Mouse (Mus musculus): ENCODE measurements around the gene Oaz2.

Oaz2 gene

DNA sequence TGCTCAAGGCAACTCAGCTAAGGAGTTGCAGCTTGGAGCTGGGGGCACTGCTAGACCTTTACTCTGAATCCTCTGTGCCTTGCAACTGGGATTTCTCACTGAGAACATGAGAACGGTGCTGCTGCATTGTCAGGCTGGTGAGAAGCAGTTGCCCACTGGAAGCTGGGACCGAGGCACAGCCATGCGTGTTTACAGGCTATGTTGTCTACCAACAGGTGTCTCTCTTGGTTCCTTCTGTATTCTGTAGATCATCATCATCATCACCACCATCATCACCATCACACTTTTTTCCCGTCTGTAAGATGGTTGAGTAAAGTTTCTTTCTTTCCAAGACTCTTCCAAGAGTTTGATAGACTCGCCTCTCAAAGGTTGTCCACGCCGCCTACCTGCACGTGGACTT is at the start of gene Oaz2:
Gene Oaz2 (plus strand): TSS at position 301 of the 400 bp plus-strand sequence.
- ATAC-seq (ENCODE audit: insufficient number of reproducible peaks, low FRiP score, low TSS enrichment) = no peak

- ATAC-seq (ENCODE audit: insufficient number of reproducible peaks, low FRiP score, low TSS enrichment) = no peak
Observed at GRCm38 (mm10) chr9:65619311-65619710, 48.5 kb upstream of the Oaz2 start.

DNA sequence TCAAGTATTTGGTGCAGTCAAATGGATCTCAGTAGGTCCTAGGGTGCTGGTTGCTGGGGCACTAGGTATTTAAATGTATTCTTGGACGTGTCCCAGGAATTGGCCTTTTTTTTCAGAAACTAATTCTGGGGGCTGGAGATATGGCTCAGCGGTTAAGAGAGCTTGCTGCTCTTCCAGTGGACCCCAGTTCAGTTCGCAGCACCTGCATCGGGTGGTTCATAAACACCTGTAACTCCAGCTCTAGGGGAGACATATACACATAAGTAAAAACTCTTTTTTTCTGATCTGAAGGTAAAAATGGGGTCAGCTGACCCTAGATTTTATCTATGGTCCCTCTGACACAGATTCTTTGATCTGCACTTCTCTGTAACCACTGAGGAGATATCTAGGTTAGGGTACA is 46.6 kb upstream of the Oaz2 start:
- ATAC-seq (ENCODE audit: insufficient number of reproducible peaks, low FRiP score, low TSS enrichment) = no peak

- ATAC-seq (ENCODE audit: insufficient number of reproducible peaks, low FRiP score, low TSS enrichment) = no peak
Observed at GRCm38 (mm10) chr9:65621666-65622065, 46.1 kb upstream of the Oaz2 start.

GRCm38 (mm10) chr9:65622826-65623225 is 45.0 kb upstream of the Oaz2 start:
- no peak for ATAC-seq (ENCODE audit: insufficient number of reproducible peaks, low FRiP score, low TSS enrichment)

GRCm38 (mm10) chr9:65624266-65624665 is 43.5 kb upstream of the Oaz2 start:
- ATAC-seq (ENCODE audit: insufficient number of reproducible peaks, low FRiP score, low TSS enrichment) = no peak

- ATAC-seq (ENCODE audit: insufficient number of reproducible peaks, low FRiP score, low TSS enrichment) = no peak
Observed at GRCm38 (mm10) chr9:65629025-65629766, 38.6 kb upstream of the Oaz2 start, which contains the start of gene Rbpms2. Gene Rbpms2, plus strand, starts transcription at chr9:65629648.

DNA sequence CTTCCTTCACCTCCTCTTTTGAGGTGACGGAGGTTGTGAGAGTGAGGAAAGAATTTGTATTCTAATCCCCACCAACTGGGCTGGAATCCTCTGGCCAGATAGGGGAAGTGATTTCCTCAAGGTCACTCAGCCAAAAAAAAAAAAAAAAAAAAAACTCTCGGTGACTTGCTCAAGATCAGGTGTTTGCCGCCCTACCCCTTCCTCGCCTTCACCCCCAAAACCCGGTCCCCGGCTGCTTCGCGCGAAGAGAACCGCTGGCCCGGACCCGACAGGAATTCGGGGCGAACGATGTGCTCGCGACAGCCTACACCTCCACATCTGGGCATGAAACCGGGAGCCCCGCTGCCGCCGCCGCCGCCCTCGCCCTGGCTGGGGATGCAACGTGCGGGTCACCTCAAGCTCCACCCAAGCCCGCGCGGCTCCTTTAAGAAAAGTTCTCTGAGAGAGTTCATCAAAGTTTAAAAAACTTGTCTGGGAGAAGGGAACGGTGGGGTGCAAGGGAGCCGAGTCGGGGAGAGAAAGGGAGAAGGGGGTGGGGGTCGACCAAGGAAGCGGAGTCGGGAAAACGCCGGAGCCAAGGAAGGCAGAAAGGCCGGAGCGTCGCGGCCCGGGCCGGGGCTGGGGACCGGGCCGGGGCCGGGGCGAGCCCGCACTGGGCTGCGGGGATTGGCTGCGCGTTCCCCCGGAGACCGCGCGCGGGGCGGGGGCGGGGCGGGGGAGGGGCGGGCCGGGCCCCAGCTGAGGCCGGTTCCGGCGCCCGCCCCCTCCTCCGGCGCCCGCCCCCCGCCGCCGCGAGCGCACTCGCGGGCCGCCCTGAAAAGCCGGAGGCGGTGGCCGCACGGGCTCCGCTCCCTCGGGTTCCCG is 37.8 kb upstream of the Oaz2 start:
- ATAC-seq (ENCODE audit: insufficient number of reproducible peaks, low FRiP score, low TSS enrichment) = no peak

- ATAC-seq (ENCODE audit: insufficient number of reproducible peaks, low FRiP score, low TSS enrichment) = no peak
Observed at GRCm38 (mm10) chr9:65630631-65631353, 37.0 kb upstream of the Oaz2 start.

- no peak for ATAC-seq (ENCODE audit: insufficient number of reproducible peaks, low FRiP score, low TSS enrichment)
Observed at GRCm38 (mm10) chr9:65631354-65632021, 36.3 kb upstream of the Oaz2 start.

DNA sequence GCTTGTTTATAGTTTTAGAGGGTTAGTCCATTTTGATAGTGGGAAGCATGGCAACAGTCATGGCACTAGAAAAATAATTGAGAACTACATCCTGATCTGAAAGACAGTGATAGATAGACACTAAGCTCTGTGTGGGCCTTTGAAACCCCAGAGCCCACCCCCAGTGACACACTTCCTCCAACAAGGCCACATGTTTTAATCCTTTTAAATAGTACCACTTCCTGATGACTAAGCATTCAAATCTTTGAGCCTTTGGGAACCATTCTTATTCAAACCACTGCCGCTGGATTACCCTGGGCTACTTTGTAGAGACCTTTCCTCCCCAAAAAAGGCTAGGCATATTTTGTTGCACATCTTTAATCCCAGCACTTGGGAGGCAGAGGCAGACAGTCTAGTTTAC is 32.0 kb upstream of the Oaz2 start:
- ATAC-seq (ENCODE audit: insufficient number of reproducible peaks, low FRiP score, low TSS enrichment) = no peak

DNA sequence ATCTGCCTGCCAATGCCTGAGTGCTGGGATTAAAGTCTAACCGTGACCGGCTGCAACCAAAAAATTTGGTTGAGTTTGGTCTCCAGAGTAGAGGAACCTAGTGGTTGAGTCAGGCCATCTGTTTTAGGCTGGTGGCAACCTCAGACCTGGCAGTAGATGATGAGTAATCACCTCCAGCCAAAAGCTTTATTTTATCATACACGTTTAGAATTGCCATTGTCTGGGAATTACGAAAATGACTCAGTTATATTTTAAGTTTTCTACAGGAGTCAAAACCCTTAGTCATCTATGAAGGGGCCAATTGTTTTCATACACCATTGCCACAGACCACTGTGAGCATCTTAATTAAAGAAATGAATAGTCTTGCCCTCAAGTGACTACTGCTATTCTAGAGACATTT is 30.9 kb upstream of the Oaz2 start:
- ATAC-seq (ENCODE audit: insufficient number of reproducible peaks, low FRiP score, low TSS enrichment) = no peak

DNA sequence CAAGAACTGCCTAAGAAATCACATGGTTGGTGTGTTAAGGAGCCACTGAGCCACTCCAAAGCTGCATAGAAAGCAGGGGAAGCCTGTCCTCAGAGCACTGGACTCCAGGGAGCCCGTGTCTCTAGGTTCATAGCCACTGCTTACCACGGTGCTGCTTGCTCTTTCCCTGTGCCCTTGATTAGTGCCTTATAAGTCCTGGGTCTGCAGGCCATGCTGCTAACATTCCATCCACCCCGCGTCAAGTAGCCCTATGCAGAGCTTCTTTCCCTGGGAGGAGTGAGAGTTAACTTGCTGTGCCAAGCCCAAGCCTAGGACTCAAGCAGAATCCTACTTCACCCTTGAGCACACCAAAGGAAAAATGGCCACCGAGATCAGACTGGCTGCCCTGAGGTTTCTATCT is 28.7 kb upstream of the Oaz2 start:
- no peak for ATAC-seq (ENCODE audit: insufficient number of reproducible peaks, low FRiP score, low TSS enrichment)

- ATAC-seq (ENCODE audit: insufficient number of reproducible peaks, low FRiP score, low TSS enrichment) = no peak
Observed at GRCm38 (mm10) chr9:65640838-65641410, 26.9 kb upstream of the Oaz2 start.

DNA sequence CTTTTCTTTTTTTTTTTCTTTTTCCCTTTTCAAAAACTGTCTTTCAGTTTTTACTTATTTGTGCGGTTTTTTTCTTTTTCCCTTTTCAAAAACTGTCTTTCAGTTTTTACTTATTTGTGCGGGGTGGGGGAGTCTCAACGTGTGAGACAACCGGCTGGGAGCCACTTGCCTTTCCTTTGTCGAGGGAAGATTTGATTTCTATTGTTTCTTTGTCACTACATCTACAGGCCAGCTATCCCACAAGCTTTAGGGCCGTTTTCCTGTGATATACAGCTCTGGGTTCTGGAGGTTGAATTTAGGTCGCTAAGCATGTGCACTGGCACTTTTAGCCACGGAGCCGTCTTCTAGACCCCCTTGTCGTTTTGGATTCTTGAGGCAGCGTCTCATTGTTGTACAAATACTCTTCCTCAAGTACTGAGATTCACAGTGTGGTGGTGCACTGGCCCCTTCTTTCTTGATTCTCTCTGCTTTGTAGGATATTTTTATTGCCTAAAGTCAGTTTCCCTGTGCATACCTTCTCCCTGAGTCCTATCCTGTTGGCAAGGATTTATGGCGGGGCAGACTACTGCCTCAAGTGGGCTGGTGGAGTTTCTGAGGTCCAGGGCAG is 26.3 kb upstream of the Oaz2 start:
- ATAC-seq (ENCODE audit: insufficient number of reproducible peaks, low FRiP score, low TSS enrichment) = no peak

- no peak for ATAC-seq (ENCODE audit: insufficient number of reproducible peaks, low FRiP score, low TSS enrichment)
Observed at GRCm38 (mm10) chr9:65642546-65642945, 25.3 kb upstream of the Oaz2 start.

GRCm38 (mm10) chr9:65644960-65645359 is 22.8 kb upstream of the Oaz2 start:
- no peak for ATAC-seq (ENCODE audit: insufficient number of reproducible peaks, low FRiP score, low TSS enrichment)

DNA sequence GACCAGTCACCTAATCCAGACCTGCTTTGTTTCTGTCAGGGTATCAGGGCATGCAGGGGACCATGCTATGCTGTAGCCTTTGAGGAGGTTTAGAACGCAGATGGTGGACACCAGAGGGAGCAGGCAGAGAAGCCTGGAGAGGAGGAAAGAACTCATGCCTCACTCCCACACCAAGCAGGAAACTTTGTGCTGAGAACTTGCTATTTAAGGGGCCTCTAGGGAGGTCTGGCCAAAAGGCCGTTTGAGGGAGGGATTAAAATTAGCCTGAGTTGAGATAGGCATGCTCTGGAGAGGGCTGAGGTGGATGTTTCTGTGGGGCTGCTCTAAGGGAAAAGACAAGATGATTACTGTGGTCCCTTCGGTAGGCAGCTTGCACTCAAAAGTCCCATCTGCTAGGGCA is 21.8 kb upstream of the Oaz2 start:
- ATAC-seq (ENCODE audit: insufficient number of reproducible peaks, low FRiP score, low TSS enrichment) = no peak

- no peak for ATAC-seq (ENCODE audit: insufficient number of reproducible peaks, low FRiP score, low TSS enrichment)
Observed at GRCm38 (mm10) chr9:65646782-65647181, 21.0 kb upstream of the Oaz2 start.

- ATAC-seq (ENCODE audit: insufficient number of reproducible peaks, low FRiP score, low TSS enrichment) = no peak
Observed at GRCm38 (mm10) chr9:65648730-65649129, 19.1 kb upstream of the Oaz2 start.

Data from cerebellum, adult (tissue).